Mouse (Mus musculus) midbrain, embryonic 12.5 days (tissue): Measurements from ENCODE around the gene Cyp27a1. TPM values are rescaled to one million over a fixed set of nuclear protein-coding genes. Genes with fewer than 3 reads are reported as not detected.

Experiments used
- ATAC-seq: fragments of 200-750 bp; cut with Nextera tagmentation; 2 replicates; pipeline ENCODE4 v1.8.0; 2017; ENCODE audit warnings: low read depth, moderate TSS enrichment, moderate library complexity; ENCODE audit not compliant: low FRiP score
- H3K27ac ChIP-seq: fragments of 300-500 bp; sonication (generic); replicated peaks from 2 replicates; pipeline ENCODE4 v1.5.1; 2016; ENCODE audit warnings: mild to moderate bottlenecking
- H3K27me3 ChIP-seq: fragments of 300-500 bp; sonication (generic); 2 replicates; pipeline ENCODE4 v1.6.1; 2016; ENCODE audit warnings: mild to moderate bottlenecking
- H3K36me3 ChIP-seq: fragments of 300-500 bp; sonication (generic); 2 replicates; pipeline ENCODE4 v1.6.1; 2016
- H3K4me1 ChIP-seq: fragments of 300-500 bp; sonication (generic); 2 replicates; pipeline ENCODE4 v1.6.1; 2016
- H3K4me2 ChIP-seq: fragments of 300-500 bp; sonication (generic); replicated peaks from 2 replicates; pipeline ENCODE4 v1.6.1; 2016; ENCODE audit warnings: mild to moderate bottlenecking, moderate library complexity
- H3K4me3 ChIP-seq: fragments of 300-500 bp; sonication (generic); 2 replicates; pipeline ENCODE4 v1.5.1; 2016; ENCODE audit warnings: mild to moderate bottlenecking
- H3K9ac ChIP-seq: fragments of 300-500 bp; sonication (generic); replicated peaks from 2 replicates; pipeline ENCODE4 v1.6.1; 2016; ENCODE audit warnings: mild to moderate bottlenecking, moderate library complexity
- H3K9me3 ChIP-seq: fragments of 300-500 bp; sonication (generic); 2 replicates; pipeline ENCODE4 v1.6.1; 2016; ENCODE audit warnings: mild to moderate bottlenecking
- WGBS: fragments of 180-500 bp; shearing (Covaris S2); methylation state at CpG from one replicate; pipeline ENCODE4 v1.1.7; 2016; 5-methylcytosine and 5-hydroxymethylcytosine counted together
- polyA plus RNA-seq: library from polyadenylated mRNA; unstranded; fragments of >200 nt; fragmentation: Nextera tagmentation; extraction: Ambion mirVana; gene quantifications from 2 replicates; pipeline ENCODE4 v1.2.1, GENCODE M21; 2016

The Cyp27a1 gene
- polyA plus RNA-seq, 1 experiment from 2014 or later: 4.2 TPM

- no peaks in the 10 kb centered on the region for H3K9me3 ChIP-seq
- no peak overlapping the region for H3K4me2 ChIP-seq
- H3K9ac ChIP-seq: no peak overlapping the region
- H3K27ac ChIP-seq: no peak overlapping the region
- WGBS: 94% methylated on average over 6 of the region's 6 CpGs
- peaks cover 47% of the 10 kb centered on the region for H3K36me3 ChIP-seq
- no peak overlapping the region for H3K4me3 ChIP-seq
- no peak for ATAC-seq
- H3K27me3 ChIP-seq: no peaks in the 10 kb centered on the region
- no peaks in the 10 kb centered on the region for H3K4me1 ChIP-seq
Measured at GRCm38 (mm10) chr1:74702142-74702553, 11.2 kb upstream of the Cyp27a1 start.

DNA sequence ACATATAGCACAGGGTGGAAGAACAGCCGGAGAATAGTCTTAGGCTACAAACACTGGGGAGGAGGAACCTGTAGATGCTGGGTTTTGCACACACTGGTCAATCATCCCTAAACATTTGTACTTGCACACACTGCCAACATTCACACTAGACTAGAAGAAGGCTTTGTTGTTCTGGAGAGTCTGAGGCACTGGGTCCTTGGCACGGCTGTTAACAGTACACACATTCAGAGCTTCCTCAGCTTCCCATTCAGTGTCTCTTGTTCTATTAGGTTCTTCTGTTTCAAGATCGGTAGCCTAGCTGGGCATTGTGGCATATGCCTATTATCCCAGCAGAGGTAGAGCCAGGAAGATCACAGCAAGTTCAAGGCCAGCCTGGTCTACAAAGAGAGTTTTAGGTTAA is 9.2 kb upstream of the Cyp27a1 start:
- Histone ChIP-seq H3K4me3 (no peak overlapping the region), H3K9me3 (no peaks in the 10 kb centered on the region), H3K27me3 (no peaks in the 10 kb centered on the region), H3K36me3 (peaks cover 27% of the 10 kb centered on the region), H3K27ac (no peak overlapping the region), H3K4me1 (no peaks in the 10 kb centered on the region), H3K4me2 (no peak overlapping the region), H3K9ac (no peak overlapping the region)
- 78% methylated on average over 3 of the region's 3 CpGs for WGBS
- ATAC-seq: no peak

GRCm38 (mm10) chr1:74705016-74705415 is 8.4 kb upstream of the Cyp27a1 start:
- WGBS: 88% methylated on average over 5 of the region's 5 CpGs
- Histone ChIP-seq H3K9me3 (no peaks in the 10 kb centered on the region), H3K4me3 (no peak overlapping the region), H3K36me3 (peaks cover 18% of the 10 kb centered on the region), H3K4me1 (no peaks in the 10 kb centered on the region), H3K4me2 (no peak overlapping the region), H3K27ac (no peak overlapping the region), H3K9ac (no peak overlapping the region), H3K27me3 (no peaks in the 10 kb centered on the region)
- ATAC-seq: no peak

GRCm38 (mm10) chr1:74709566-74709965 is 3.8 kb upstream of the Cyp27a1 start:
- WGBS: 43% methylated on average over 6 of the region's 6 CpGs
- H3K27ac ChIP-seq: no peak overlapping the region

GRCm38 (mm10) chr1:74712046-74712445 is 1.3 kb upstream of the Cyp27a1 start:
- H3K9ac ChIP-seq: no peak overlapping the region
- H3K9me3 ChIP-seq: no peaks in the 10 kb centered on the region
- WGBS: 80% methylated on average over 4 of the region's 4 CpGs
- no peak overlapping the region for H3K27ac ChIP-seq
- no peak for ATAC-seq
- H3K36me3 ChIP-seq: no peaks in the 10 kb centered on the region
- peaks cover 13% of the 10 kb centered on the region for H3K4me1 ChIP-seq
- H3K27me3 ChIP-seq: peaks cover 17% of the 10 kb centered on the region
- no peak overlapping the region for H3K4me2 ChIP-seq
- H3K4me3 ChIP-seq: no peak overlapping the region

More at GRCm38 (mm10) chr1:74709566-74709965, 3.8 kb upstream of the Cyp27a1 start:
- peaks cover 13% of the 10 kb centered on the region for H3K27me3 ChIP-seq
- H3K36me3 ChIP-seq: no peaks in the 10 kb centered on the region
- no peak for ATAC-seq
- H3K4me1 ChIP-seq: peaks cover 13% of the 10 kb centered on the region
- H3K9me3 ChIP-seq: no peaks in the 10 kb centered on the region
- H3K4me3 ChIP-seq: no peak overlapping the region
- no peak overlapping the region for H3K4me2 ChIP-seq
- H3K9ac ChIP-seq: no peak overlapping the region

DNA sequence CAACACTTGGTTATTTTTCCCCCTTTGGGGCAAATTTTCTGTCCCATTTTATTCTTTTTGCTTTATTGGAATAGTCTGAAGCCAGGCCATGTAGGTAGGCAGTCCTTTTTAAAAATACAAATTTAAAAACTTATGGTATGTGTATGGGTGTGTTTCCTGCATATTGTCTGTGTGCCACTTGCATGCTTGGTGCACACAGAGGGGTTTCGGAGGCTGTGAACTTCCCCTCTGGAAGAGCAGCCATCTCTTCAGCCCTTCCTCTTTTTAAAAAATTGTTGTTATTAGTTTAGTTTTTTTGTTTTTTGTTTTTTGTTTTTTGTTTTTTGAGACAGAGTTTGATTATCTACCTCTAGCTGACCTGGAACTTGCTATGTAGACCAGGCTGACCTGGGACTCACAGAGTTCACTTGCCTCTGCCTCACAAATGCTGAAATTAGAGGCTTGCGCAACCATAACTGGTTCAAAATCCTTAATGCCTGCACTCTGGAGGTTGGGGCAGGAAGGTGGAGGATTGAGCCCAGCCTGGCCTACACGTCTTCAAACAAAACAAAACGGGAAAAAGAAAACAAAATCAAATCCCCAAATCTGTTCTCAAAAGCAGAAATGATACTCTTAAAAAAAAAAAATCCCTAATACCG is 794 bp upstream of the Cyp27a1 start:
- Histone ChIP-seq H3K4me1 (peaks cover 13% of the 10 kb centered on the region), H3K9ac (no peak overlapping the region), H3K27me3 (peaks cover 17% of the 10 kb centered on the region), H3K27ac (no peak overlapping the region), H3K4me3 (peak overlapping the region; percentile 50), H3K36me3 (no peaks in the 10 kb centered on the region), H3K9me3 (no peaks in the 10 kb centered on the region), H3K4me2 (peak overlapping the region; percentile 88)
- no peak for ATAC-seq
- WGBS: 39% methylated on average over 5 of the region's 5 CpGs

- peaks cover 13% of the 10 kb centered on the region for H3K4me1 ChIP-seq
- 35% methylated on average over 12 of the region's 12 CpGs for WGBS
- peaks cover 17% of the 10 kb centered on the region for H3K27me3 ChIP-seq
- H3K9ac ChIP-seq: peak overlapping the region; percentile 68
- peak overlapping the region; percentile 50 for H3K4me3 ChIP-seq
- ATAC-seq: no peak
- H3K4me2 ChIP-seq: peak overlapping the region; percentile 88
- no peaks in the 10 kb centered on the region for H3K36me3 ChIP-seq
- no peak overlapping the region for H3K27ac ChIP-seq
- no peaks in the 10 kb centered on the region for H3K9me3 ChIP-seq
Measured at GRCm38 (mm10) chr1:74713859-74714730, 721 bp downstream of the Cyp27a1 start.

DNA sequence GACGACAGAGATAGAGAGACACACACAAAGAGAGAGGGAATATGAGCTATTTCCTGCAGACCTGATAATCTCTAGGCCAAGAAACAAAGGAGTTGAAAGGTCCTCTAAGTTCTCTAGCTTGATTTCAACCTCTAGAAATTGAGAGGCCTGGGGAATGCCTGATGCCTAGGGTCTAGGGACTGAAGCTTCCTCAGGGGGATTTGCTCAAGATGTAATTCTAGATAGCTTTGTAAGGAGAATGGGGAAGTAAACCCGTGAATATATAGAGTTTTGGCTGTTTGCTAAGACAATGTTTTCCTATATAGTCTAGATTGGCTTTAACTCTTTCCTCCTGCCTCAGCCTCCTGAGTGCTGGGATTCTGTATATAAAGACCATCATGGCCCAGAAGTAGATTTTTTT is 1.6 kb downstream of the Cyp27a1 start:
- 52% methylated on average over 2 of the region's 2 CpGs for WGBS
- Histone ChIP-seq H3K4me3 (no peak overlapping the region), H3K4me1 (peaks cover 13% of the 10 kb centered on the region), H3K27ac (no peak overlapping the region), H3K9me3 (no peaks in the 10 kb centered on the region), H3K36me3 (no peaks in the 10 kb centered on the region), H3K4me2 (no peak overlapping the region), H3K27me3 (peaks cover 17% of the 10 kb centered on the region), H3K9ac (no peak overlapping the region)
- no peak for ATAC-seq

GRCm38 (mm10) chr1:74715468-74715867 is 2.1 kb downstream of the Cyp27a1 start:
- WGBS: 84% methylated on average over 5 of the region's 5 CpGs
- Histone ChIP-seq H3K27me3 (peaks cover 17% of the 10 kb centered on the region), H3K27ac (no peak overlapping the region), H3K4me1 (peaks cover 13% of the 10 kb centered on the region), H3K4me3 (no peak overlapping the region), H3K4me2 (no peak overlapping the region), H3K9me3 (no peaks in the 10 kb centered on the region), H3K9ac (no peak overlapping the region), H3K36me3 (no peaks in the 10 kb centered on the region)
- ATAC-seq: no peak

- Histone ChIP-seq H3K4me1 (peaks cover 13% of the 10 kb centered on the region), H3K9ac (no peak overlapping the region), H3K4me3 (no peak overlapping the region), H3K36me3 (no peaks in the 10 kb centered on the region), H3K27ac (no peak overlapping the region), H3K27me3 (peaks cover 17% of the 10 kb centered on the region), H3K9me3 (no peaks in the 10 kb centered on the region), H3K4me2 (no peak overlapping the region)
- no peak for ATAC-seq
- 91% methylated on average over 6 of the region's 6 CpGs for WGBS
Measured at GRCm38 (mm10) chr1:74715886-74716285, 2.5 kb downstream of the Cyp27a1 start.

DNA sequence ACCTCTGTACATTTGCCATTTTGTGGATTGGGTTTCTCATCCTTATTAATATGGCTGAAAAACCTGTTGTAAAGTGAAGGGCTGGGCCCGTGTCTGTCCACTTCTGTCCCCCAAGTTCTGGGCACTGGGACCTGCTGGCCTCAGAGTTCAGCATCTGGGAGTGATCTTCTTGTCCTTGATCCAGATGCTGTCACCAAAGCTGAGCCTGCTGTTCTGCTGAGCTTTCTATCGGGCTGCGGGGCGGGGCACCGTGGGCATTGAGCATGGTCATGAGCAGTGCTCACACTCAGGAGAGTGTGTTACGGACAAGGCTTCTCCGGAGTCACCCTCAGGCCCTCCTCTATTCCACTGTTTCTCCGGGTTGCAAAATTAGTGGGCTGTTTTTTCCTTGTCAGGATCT is 4.7 kb downstream of the Cyp27a1 start:
- Histone ChIP-seq H3K27ac (no peak overlapping the region), H3K9ac (no peak overlapping the region), H3K4me2 (no peak overlapping the region), H3K9me3 (no peaks in the 10 kb centered on the region), H3K27me3 (peaks cover 17% of the 10 kb centered on the region), H3K36me3 (no peaks in the 10 kb centered on the region), H3K4me1 (peaks cover 9% of the 10 kb centered on the region), H3K4me3 (no peak overlapping the region)
- WGBS: 90% methylated on average over 8 of the region's 8 CpGs
- no peak for ATAC-seq

- ATAC-seq: no peak
- Histone ChIP-seq H3K36me3 (no peaks in the 10 kb centered on the region), H3K27ac (no peak overlapping the region), H3K27me3 (peaks cover 6% of the 10 kb centered on the region; the same call in 1 of the 2 replicates), H3K4me3 (no peak overlapping the region), H3K4me2 (no peak overlapping the region), H3K9me3 (no peaks in the 10 kb centered on the region), H3K9ac (no peak overlapping the region), H3K4me1 (no peaks in the 10 kb centered on the region)
- 70% methylated on average over 3 of the region's 3 CpGs for WGBS
Measured at GRCm38 (mm10) chr1:74719281-74719680, 5.9 kb downstream of the Cyp27a1 start.
